Mouse (Mus musculus): Measurements from ENCODE around the gene Gramd4. TPM values are rescaled to one million over a fixed set of nuclear protein-coding genes. Genes with fewer than 3 reads are reported as not detected.
"Not testable (repeated sequence)": the region's sequence is repeated elsewhere in the genome, so short reads cannot be mapped to it uniquely, and the experiment has no call there.

Gene Gramd4
- polyA plus RNA-seq, 1 experiment, result 25.1 TPM

GRCm38 (mm10) chr15:86050170-86050743, 7.2 kb upstream of the Gramd4 start:
- TF ChIP-seq CTCF (IDR thresholded peaks at IDR 0.05; ENCODE audit: extremely low read depth, insufficient read length, insufficient replicate concordance, low read depth, low read length) (no peak), POLR2A (IDR thresholded peaks at IDR 0.05; ENCODE audit: low read depth, low read length) (no peak)

DNA sequence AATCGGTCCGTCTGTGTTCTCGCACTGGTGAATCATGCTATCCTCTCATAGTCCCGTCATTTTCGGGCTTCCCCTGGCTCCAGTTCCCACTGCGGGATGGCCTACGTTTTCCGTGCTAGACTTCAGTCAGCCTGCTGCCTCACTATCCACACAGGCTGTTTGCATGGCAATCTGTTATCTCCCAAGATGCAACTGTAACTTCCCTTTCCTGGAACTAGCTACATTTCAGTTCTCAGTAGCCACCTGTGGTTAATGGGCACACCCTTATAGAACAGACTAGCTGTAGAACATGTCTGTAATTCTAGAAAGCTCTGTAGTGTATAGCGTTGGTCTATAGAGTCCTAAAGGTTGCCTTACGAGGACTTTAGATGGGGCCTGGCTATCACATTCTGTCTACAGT, 6.3 kb upstream of the Gramd4 start:
- WGBS, result 49% methylated on average over 10 of the region's 10 CpGs
- no peak overlapping the region for H3K27ac ChIP-seq (ENCODE audit: insufficient read depth, low read depth, low read length)
- no peaks in the 10 kb centered on the region for H3K36me3 ChIP-seq (ENCODE audit: control insufficient read depth, insufficient read depth, low read length)
- H3K27me3 ChIP-seq (ENCODE audit: control insufficient read depth, insufficient read depth, low read length), result no peaks in the 10 kb centered on the region
- TF ChIP-seq POLR2A (IDR thresholded peaks at IDR 0.05; ENCODE audit: low read depth, low read length), result no peak
- no peak for TF ChIP-seq CTCF (IDR thresholded peaks at IDR 0.05; ENCODE audit: extremely low read depth, insufficient read length, insufficient replicate concordance, low read depth, low read length)
- H3K4me1 ChIP-seq (ENCODE audit: control insufficient read depth, insufficient read depth, insufficient read length, low read length), result no peaks in the 10 kb centered on the region; the same call in 1 of the 2 replicates
- peak overlapping the region; percentile 2; the same call in 1 of the 2 replicates for H3K4me3 ChIP-seq (ENCODE audit: low read depth, low read length)

More at GRCm38 (mm10) chr15:86050170-86050743, 7.2 kb upstream of the Gramd4 start:
- Histone ChIP-seq H3K27me3 (ENCODE audit: control insufficient read depth, insufficient read depth, low read length) (no peaks in the 10 kb centered on the region), H3K4me3 (ENCODE audit: low read depth, low read length) (no peak overlapping the region), H3K27ac (ENCODE audit: insufficient read depth, low read depth, low read length) (no peak overlapping the region), H3K4me1 (ENCODE audit: control insufficient read depth, insufficient read depth, insufficient read length, low read length) (no peaks in the 10 kb centered on the region; the same call in 1 of the 2 replicates), H3K36me3 (ENCODE audit: control insufficient read depth, insufficient read depth, low read length) (no peaks in the 10 kb centered on the region)
- 79% methylated on average over 4 of the region's 4 CpGs for WGBS

GRCm38 (mm10) chr15:86051878-86052478, 5.5 kb upstream of the Gramd4 start:
- TF ChIP-seq CTCF (IDR thresholded peaks at IDR 0.05; ENCODE audit: extremely low read depth, insufficient read length, insufficient replicate concordance, low read depth, low read length) (no peak), POLR2A (IDR thresholded peaks at IDR 0.05; ENCODE audit: low read depth, low read length) (no peak)
- WGBS, result 76% methylated on average over 6 of the region's 6 CpGs
- H3K4me3 ChIP-seq (ENCODE audit: low read depth, low read length), result no peak overlapping the region
- H3K4me1 ChIP-seq (ENCODE audit: control insufficient read depth, insufficient read depth, insufficient read length, low read length), result no peaks in the 10 kb centered on the region; the same call in 1 of the 2 replicates
- H3K36me3 ChIP-seq (ENCODE audit: control insufficient read depth, insufficient read depth, low read length), result no peaks in the 10 kb centered on the region
- no peaks in the 10 kb centered on the region for H3K27me3 ChIP-seq (ENCODE audit: control insufficient read depth, insufficient read depth, low read length)
- H3K27ac ChIP-seq (ENCODE audit: insufficient read depth, low read depth, low read length), result no peak overlapping the region

- TF ChIP-seq CTCF (IDR thresholded peaks at IDR 0.05; ENCODE audit: extremely low read depth, insufficient read length, insufficient replicate concordance, low read depth, low read length), result peak; percentile 83; the same call in 1 of the 2 replicates
- TF ChIP-seq POLR2A (IDR thresholded peaks at IDR 0.05; ENCODE audit: low read depth, low read length), result no peak
- WGBS, result 37% methylated on average over 2 of the region's 2 CpGs
These were observed 3.5 kb upstream of the Gramd4 start for GRCm38 (mm10) chr15:86053890-86054536.

GRCm38 (mm10) chr15:86054861-86055260, 2.6 kb upstream of the Gramd4 start:
- H3K4me1 ChIP-seq (ENCODE audit: control insufficient read depth, insufficient read depth, insufficient read length, low read length), result peaks cover 15% of the 10 kb centered on the region
- not testable (repeated sequence) for H3K4me3 ChIP-seq (ENCODE audit: low read depth, low read length); H3K36me3 ChIP-seq (ENCODE audit: control insufficient read depth, insufficient read depth, low read length); H3K27me3 ChIP-seq (ENCODE audit: control insufficient read depth, insufficient read depth, low read length); H3K27ac ChIP-seq (ENCODE audit: insufficient read depth, low read depth, low read length)
- 89% methylated on average over 3 of the region's 3 CpGs for WGBS

More at GRCm38 (mm10) chr15:86053890-86054536, 3.5 kb upstream of the Gramd4 start:
- Histone ChIP-seq H3K27me3 (ENCODE audit: control insufficient read depth, insufficient read depth, low read length) (no peaks in the 10 kb centered on the region), H3K4me1 (ENCODE audit: control insufficient read depth, insufficient read depth, insufficient read length, low read length) (peaks cover 7% of the 10 kb centered on the region), H3K4me3 (ENCODE audit: low read depth, low read length) (no peak overlapping the region), H3K27ac (ENCODE audit: insufficient read depth, low read depth, low read length) (no peak overlapping the region), H3K36me3 (ENCODE audit: control insufficient read depth, insufficient read depth, low read length) (no peaks in the 10 kb centered on the region)

- Histone ChIP-seq H3K4me3 (ENCODE audit: low read depth, low read length) (no peak overlapping the region), H3K4me1 (ENCODE audit: control insufficient read depth, insufficient read depth, insufficient read length, low read length) (peaks cover 29% of the 10 kb centered on the region), H3K27me3 (ENCODE audit: control insufficient read depth, insufficient read depth, low read length) (no peaks in the 10 kb centered on the region), H3K36me3 (ENCODE audit: control insufficient read depth, insufficient read depth, low read length) (no peaks in the 10 kb centered on the region), H3K27ac (ENCODE audit: insufficient read depth, low read depth, low read length) (no peak overlapping the region)
- 77% methylated on average over 5 of the region's 5 CpGs for WGBS
- TF ChIP-seq POLR2A (IDR thresholded peaks at IDR 0.05; ENCODE audit: low read depth, low read length) (no peak), CTCF (IDR thresholded peaks at IDR 0.05; ENCODE audit: extremely low read depth, insufficient read length, insufficient replicate concordance, low read depth, low read length) (no peak)
These were observed 1.2 kb upstream of the Gramd4 start for GRCm38 (mm10) chr15:86056221-86056760.

GRCm38 (mm10) chr15:86057908-86058307, 413 bp downstream of the Gramd4 start:
- TF ChIP-seq POLR2A (IDR thresholded peaks at IDR 0.05; ENCODE audit: low read depth, low read length), result no peak
- no peak for TF ChIP-seq CTCF (IDR thresholded peaks at IDR 0.05; ENCODE audit: extremely low read depth, insufficient read length, insufficient replicate concordance, low read depth, low read length)
- 25% methylated on average over 7 of the region's 7 CpGs for WGBS
- Histone ChIP-seq H3K4me1 (ENCODE audit: control insufficient read depth, insufficient read depth, insufficient read length, low read length) (peaks cover 39% of the 10 kb centered on the region), H3K36me3 (ENCODE audit: control insufficient read depth, insufficient read depth, low read length) (no peaks in the 10 kb centered on the region), H3K4me3 (ENCODE audit: low read depth, low read length) (peak overlapping the region; percentile 78), H3K27me3 (ENCODE audit: control insufficient read depth, insufficient read depth, low read length) (no peaks in the 10 kb centered on the region), H3K27ac (ENCODE audit: insufficient read depth, low read depth, low read length) (0 out of 2 replicates have a peak overlapping the region, but pooled peaks have one; percentile 3)

Measured in small intestine, adult 2 months (tissue).